Mouse (Mus musculus) layer of hippocampus, postnatal 36 days (tissue): Measurements from ENCODE around the gene Gpr155. TPM values are rescaled to one million over a fixed set of nuclear protein-coding genes. Genes with fewer than 3 reads are reported as not detected.
A peak's percentile ranks its signal among the peaks of the same experiment; 100 is the strongest.

Experiments
- DNase-seq, 2 experiments: peaks; one replicate each; pipeline ENCODE4 v3.0.0; 2022
- total RNA-seq, 2 experiments: library from RNA; stranded (reverse); gene quantifications; 2 replicates each; pipeline ENCODE4 v1.2.3; 2021

Gpr155 gene
- 10 to 100 TPM; 64.7 to 65.3 TPM for total RNA-seq

DNA sequence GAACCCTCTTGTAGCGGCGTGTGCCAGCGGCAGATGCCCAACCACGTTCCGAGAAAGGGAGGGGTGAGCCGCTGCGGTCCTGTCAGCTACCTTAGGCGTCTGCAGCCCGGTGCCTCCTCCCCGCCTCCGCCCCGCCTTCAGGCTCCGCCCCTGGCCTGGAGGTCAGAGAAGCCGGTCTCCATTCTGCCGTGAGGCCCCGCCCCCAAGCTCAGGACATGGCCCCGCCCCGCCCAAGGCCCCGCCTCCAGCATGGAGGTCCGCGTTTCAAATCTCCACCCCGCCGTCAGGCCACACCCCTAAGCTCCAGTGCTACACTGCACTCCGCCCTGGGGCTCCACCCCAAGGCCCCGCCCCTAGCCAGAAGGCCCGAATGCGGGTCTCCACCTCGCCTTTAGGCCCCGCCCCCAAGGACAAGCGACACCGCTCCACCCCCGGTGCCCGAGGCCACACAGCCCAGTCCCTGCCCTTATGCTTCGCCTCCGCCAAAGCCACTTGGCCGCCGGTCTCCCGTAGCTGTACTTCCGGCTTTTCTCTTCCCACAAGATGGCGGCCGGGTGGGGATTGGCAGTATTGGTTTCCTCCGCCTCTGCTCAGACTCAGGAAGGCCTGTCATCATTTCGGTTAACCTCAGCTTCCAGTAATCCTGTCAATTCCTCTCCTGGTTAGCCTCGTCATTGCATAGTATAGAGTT lies at the start of gene Gpr155:
Gene Gpr155, minus strand, starts transcription at position 217 of the 691 bp plus-strand sequence.
- peak; percentile 98 to 99 for DNase-seq

DNA sequence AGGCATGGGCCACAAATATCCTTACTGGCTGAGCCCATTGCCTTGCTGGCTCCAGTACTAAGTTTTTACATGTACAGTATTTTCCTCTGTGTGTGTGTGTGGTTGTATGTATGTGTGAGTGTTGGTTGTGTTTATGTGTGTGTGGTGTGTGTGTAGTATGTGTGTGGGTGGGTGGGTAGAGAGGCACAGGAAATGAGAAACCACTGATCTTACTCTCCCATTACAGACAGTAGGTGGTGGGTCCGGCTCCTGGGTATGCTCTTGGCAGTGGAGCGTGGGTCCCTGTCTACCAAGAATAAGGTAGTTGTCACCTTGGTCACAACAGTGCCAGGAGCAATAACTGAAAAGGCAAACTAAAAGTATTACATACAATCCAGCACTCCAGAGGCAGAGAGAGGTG lies 49.5 kb upstream of the Gpr155 start:
- no peak for DNase-seq

DNA sequence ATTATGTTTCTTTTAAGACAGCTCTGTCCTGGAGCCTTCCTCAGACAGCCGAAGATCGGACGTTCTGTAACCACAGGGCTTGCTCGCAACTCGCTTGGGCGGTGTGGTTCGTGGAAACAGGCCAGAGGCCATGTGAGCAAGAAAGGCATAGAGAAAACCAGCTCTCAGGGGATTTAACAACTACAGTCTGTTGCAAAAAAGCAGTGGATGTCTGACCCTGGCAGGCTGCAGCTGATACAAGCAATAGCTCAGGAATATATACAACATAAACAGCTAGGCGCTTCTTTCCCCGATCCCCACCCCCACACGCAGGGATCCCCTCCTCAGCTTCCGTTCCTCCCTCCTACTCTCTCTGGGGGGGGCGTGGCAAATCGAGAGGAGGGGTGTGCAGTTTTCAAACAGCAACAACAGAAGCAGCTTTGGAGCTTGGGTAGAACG lies 45.6 kb upstream of the Gpr155 start:
- DNase-seq, result no peak

DNA sequence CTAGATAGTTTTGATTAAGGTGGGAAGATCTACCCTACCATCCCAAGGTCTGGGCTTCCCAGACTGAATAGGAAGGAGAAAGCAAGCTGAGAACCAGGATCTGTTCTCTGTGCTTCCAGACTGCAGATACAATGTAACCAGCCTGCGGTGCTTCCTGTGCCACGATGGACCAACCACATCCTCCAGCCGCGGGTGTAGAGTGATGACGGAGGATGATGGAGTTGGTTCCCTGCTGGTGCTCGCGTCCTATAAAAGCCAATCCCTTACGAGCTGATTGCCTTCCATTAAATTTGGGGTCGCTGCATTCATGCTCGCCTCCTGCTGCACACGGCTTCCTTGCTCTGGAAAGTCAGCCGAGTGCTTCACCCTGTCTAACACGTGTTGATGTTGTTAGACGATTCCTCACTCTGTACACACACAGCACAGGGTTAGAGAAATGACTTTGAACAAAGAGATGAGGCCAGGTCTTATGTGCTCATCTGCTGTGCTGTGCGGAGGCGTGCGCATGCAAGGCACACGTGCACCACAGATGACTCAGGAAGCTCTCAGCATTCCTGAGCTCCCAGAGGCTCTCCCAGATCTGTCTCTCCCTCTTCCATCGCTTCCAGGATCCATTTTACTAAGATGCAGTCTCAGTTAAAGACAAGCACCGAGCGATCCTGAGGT lies 42.6 kb upstream of the Gpr155 start:
- no peak for DNase-seq

DNA sequence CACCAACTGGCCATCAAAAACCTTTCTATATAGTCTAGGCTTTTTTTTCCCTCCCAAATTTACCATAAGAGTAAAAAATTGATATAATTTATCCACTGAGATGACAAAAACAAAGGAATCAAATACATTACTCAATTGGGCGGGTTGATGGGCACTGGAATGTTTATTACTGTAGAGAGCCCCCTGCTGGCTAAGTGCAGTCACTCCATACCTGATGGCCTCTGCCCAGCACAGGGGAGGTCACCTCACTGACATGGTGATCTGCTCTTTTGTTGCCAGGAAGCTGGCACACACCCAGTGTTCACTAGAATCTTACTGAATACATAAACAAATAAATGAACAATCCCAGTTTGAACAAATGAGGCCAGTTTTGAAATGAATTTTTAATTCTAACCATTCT lies 40.9 kb upstream of the Gpr155 start:
- DNase-seq, result peak in 1 of 2 experiments; percentile 25

DNA sequence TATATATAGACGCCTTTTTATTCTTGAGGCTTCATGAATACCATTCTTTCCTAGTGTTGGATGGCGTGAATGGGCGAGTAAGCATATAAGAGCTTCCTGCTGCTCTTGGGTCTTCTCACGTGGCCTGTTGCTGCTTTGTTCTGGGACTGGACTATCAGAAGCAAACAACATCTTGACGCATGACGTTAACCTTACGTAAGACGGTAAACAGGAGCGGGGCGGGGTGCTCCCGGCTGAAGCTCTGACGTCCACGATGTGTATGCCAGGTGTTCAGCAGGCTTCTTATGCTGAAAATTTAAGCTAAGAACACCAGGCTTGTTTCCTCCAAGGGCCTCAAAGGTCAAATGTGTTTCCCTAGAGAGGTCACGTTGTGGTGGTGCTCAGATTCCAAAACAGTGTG lies 39.5 kb upstream of the Gpr155 start:
- no peak for DNase-seq

DNA sequence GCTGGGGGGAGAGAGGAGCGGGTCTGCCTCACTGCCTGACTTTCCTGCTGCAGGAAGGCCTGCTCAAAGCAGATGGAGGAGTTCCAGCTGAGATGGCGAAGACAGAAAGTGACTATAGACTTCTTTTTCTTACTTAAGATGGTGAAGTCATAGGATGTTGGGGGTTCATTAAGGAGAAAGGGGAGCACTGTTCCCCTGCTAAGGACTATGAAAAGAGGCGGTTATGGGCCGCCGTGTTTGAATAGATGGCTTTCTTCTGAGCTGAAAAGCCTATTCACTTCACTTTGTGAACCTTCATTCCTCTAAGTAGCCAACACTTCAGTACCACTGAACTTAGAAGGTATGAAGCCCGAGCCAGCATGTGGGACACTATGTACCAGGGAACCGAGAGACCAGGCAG lies 33.4 kb upstream of the Gpr155 start:
- DNase-seq, result no peak

DNA sequence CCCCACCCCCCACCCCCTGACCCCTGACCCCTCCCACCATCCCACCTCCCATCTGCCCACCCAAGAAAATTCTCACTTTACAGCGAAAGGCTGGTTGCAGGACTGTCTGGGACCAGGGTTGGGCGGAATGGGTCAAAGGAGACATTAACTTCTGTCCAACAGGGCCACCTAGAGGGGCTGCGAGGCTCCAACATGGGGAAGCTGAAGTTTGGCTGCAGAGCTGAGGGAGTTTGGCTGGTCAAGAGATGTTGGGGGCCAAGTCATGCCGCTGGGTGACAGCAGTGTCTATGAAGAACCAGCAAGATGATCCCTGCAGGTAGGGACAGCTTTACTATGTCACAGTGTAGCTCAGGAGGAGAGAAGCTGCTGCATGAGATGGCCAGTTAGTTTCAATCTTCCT lies 32.9 kb upstream of the Gpr155 start:
- DNase-seq, result peak in 1 of 2 experiments; percentile 17

DNA sequence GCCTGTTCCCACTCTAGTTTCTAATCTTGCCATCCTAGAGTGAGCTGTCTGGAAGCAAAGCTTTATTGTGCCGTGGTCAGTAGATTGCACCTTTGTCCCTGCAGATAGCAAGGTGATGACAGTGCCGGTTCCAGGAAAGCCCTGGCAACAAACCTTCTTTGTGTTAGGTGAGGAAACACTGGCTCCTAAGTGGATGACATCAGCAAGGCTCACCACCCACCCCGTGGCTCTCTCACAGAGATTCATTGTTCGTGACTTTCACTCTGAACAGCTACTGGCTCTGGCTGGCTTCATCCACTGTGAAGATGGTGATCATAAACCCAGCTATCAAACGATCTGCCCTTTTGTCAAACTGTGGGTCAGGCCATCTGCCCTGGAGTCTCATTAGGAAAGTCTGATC lies 29.5 kb upstream of the Gpr155 start:
- no peak for DNase-seq

DNA sequence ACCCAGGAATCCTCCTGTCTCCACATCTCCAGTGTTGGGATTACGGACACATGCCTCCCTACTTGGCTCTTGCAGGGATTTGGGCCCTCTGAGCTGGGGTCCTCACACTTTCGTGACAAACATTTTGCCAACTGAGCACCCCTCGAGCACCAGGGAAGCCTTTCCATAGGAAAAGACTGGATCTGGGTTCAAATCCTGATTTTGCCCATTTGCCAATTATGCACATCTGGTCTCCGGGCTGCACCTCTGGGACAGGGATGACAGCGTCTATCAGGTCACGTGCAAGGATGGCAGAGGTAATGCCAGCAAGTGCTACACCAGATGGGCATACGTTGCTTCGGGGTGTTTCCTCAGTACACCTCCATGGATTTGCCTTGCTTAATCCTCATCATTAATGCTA lies 23.7 kb upstream of the Gpr155 start:
- DNase-seq, result no peak

DNA sequence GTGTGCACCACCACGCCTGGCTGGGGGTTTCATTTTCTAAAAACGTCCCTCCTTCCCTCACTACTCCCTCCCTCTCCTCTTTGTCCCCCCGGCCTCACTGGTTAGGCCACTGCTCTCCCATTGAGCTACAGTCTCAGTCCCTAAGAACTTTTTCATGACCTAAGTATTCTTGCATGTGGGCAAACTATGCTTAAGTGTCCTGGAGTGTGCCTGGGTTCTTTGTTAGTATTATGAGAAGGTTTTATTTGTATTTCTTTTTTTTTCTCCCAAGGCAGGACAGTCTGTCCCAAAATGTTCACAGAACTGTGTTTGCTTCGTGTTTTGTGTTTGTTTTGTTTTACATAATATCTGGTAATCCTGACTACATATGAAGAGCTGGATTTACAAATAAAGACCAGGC lies 21.3 kb upstream of the Gpr155 start:
- DNase-seq, result no peak

DNA sequence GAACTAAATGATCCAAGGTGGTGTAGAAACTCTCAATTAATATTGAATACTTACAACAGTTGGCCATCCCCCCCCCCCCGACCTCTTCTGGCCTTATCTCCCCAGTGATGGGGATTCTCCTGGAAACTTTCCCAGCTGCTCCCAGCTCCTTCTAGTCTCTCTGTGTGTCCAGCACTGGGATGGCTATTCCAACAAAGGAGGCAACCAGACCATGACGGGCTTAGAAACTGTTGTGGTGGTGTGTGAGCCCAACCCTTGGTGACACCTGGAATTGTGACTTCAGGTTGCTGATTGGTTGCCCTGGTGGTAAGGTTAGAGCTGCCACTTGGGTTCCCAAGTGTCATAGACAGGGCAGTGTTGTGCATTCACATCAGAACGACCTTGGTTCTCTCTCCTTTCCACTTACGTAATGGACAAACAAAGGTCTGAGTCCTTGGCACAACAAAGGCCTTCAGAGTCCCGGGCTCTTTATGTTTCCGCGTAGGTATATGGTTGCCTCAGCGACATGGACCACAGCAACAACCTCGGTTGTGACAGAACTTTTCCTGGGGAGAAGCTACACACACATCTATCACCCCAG lies 20.1 kb upstream of the Gpr155 start:
- DNase-seq, result no peak

DNA sequence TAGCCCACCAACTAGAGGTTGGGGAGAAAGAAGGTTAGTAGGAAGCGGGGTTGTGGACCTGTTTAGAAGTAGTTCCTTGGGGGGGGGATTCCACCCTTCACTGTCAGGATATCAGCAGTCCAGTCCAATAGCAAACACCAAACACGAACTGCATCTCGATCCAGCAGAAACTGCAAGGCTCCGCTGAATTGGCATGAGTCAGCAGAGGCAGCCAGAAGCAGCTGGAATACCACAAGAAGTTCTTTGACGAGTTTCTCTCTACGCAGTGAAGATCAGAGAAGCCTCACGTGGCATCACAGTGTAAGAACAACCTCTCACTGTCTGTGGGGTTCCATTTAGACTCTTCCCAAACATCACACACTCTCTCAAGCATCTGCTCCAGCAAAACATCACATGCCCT lies 18.6 kb upstream of the Gpr155 start:
- no peak for DNase-seq

DNA sequence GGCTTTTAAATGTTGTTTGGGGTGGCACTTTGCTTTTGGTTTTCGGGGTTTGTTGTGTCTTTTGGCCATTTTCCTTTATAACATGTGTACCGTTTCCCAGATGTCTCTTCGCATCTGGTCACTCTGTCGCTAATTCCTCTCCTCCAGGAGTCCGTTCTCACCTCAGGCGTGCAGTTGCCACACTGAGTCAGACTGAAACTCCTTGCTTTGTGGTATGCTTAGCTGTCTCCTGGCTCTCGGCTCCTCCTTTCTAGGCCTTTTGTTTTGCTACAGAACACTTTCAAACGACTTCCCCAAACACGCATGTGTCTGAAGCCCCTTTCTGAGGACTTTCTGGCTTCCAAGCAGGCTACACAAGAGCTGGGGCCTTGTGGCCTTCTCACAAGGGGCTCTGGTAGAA lies 18.1 kb upstream of the Gpr155 start:
- no peak for DNase-seq

DNA sequence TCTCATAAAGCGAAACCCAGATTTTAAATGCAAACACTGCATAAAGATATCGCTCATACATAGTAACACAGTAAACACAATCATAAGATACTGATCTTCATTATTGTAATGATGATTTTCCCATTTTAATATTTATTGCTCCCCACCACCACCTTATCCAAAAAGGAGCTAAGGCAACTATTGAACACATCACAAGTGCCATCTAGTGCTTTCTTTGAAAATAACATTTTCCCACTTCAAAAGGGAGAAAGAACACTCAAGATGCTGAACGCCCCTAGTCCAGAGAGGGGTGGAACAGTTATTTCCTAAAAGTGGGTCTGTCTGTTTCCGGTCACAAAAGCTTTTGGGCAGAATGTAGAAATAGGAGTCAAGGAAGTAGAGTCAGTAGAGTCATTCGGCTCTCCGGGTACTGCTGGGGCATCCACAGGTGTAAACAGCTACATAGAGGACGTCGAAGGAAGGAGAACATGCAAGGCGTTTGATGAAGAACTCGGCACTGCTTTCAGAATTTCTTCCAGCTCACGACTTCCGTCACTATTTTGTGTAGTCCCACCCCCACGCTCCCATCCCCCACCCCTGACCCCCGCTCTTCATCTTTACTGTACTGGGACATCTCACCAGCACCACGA lies 17.1 kb upstream of the Gpr155 start:
- DNase-seq, result no peak

DNA sequence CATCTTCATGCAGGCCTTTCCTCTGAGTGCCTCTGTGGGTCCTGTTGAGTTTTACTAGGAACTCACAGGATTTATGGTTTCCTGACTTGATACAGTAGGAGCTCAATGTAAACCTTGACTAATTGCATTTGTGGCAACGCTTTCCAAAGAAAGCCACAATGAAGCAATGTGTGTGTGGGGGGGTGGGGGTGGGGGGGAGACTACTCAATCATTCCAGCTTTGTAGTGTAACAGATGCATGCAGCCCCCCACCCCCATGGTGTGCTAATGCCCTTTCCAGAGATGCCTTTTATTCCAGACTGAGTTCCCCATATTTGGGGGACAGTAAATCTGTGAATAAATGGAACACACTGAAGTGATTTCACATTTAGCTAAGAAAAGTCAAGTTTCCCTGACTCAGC lies 15.3 kb upstream of the Gpr155 start:
- DNase-seq, result no peak

DNA sequence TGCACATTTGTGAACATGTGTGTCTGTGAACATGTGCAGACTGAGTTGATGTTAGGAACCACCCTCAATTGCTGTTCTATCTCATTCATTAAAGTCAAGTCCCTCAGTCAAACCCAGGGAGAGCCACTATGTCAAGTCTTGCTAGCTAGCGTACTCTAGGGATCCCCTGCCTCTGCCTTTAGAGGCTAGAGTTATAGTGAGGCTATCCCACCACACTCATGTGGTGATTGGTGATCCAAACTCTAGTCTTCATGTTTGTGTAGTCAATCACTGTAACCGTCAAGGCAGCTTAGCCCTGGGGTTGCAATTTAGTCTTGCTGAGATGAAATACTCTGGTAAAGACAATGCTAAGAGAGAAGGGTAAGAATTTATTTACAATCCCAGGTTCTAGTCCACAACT lies 11.1 kb upstream of the Gpr155 start:
- DNase-seq, result no peak

DNA sequence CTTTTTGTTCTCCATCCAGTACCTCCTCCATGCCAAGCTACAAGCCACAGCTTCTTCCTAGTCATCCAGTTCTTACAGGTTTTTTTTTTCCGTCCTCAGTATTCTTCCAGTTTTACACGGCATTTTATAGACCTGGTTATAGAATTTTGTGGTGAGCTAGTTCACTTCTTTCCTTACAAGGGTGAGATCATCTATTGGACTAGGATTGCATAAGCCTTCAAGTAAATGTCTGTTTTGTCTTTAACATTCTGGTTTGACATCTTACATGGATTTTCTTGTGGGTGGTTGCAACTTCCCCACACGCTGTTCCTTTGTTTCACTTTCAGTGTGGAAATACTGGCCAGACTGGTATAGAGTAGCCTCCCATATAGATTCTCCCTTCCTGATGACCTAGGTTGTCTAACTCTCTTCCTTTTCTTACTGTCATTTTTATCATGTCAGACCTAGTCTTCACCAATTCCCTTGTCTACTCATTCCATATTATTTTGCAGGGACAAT lies 10.5 kb upstream of the Gpr155 start:
- DNase-seq, result no peak

DNA sequence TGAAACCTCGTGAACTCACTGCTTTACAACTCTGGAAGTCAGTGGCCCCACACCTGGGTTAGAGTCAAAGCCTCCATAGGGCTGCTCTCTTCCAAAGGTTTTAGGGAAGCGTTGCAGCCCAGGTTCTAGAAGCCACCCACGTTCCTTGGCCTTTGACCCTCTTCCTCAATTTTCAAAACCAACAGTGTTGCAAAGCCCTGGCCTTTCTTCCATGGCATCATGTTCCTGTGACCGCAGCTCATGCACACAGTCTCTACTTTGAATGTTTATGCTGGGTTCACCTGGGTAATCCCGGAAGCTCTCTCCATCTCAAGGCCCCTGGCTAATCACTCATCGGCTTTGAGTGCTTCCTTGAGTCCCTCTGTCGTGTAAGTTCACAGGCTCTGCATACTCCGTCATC lies 9.1 kb upstream of the Gpr155 start:
- DNase-seq, result no peak

DNA sequence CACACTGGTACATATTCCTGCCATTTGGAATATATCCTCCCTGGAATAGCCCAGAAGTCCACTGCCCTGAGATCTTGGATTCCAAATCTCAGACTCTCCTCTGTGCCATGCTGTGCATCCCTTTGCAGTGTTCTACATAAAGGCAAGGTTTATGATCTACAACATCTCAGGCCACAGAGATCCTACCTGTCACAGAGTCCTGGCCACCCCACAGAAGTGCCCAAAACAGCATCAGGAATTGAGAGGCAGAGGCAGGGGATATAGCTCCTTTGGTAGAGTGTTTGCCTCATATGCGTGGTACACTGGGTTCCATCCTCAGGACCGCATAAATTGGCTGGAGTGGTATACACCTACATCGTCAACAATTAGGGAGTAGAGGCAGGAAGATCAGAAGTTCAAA lies 8.1 kb upstream of the Gpr155 start:
- no peak for DNase-seq

DNA sequence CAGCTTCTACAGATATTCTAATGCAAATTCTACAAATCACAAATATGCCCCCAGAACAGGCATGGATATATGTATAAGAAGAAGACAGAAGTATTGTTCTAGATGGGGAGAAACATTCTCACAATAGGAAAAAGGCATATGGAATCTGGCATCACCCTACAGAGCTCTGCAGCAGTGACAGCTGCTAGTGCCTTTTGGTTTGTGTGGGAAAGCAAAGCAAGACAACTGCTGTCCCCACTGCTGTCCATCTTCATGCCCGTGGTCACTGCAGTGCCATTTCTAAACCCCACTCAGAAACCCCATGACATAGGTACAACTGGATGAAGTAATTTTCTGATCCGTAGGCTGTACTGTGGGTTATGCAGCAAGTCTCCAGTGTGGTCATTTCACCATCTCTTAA lies 6.4 kb upstream of the Gpr155 start:
- DNase-seq, result no peak

DNA sequence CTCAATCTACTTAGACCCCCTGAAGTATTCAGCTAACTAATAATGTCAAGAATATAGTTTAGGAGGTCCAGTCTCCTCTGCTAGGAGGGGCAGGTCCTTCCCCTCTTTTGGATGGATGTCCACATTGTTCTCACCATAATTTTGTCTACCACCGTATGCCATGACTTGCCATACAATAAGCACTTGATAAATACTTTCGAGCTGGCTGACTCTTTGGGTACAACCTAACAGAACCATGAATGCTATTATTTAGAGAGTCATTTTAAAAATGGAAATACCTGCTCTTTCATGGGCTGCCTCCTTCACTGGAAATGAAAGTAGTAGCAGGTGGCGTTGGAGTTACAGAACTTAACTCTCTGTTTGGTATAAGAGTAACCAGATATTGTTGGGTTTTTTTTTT lies 3.6 kb upstream of the Gpr155 start:
- no peak for DNase-seq

DNA sequence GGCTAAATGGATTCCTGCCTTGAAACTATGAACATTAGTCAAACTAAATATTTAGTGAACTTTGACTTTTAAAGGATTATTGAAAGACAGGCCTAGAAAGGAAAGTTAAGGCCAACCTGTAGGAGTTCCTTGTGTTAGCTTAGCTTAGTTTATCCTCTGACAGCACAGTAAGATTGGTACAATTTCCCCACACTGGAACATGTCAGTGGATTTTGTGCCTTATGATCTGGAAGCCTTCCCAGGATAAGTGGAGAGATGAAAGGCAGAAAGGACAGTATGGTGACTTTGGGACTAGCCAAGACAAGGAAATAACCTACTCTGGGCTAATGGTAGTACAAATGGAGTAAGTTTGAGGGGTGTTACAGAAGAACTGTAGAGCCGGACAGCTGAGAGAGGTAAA lies 1.4 kb upstream of the Gpr155 start:
- no peak for DNase-seq
